8 mouse cellular contexts compared by ENCODE assay signal in genomic region chr4:155696261-155697255, GRCm38 (mm10). TPM values are rescaled to one million over a fixed set of nuclear protein-coding genes. Genes with fewer than 3 reads are reported as not detected.
DNase-seq lines count a peak whose midpoint lies in the region; ATAC-seq lines count a peak whose summit lies in the region.

No protein-coding gene starts in this region.

- H3K4me2 ChIP-seq in kidney, embryonic 15.5 days, result 0 out of 2 replicates have a peak overlapping the region, but pooled peaks have one; percentile 99
- H3K4me2 ChIP-seq in midbrain, embryonic 15.5 days, result peak overlapping the region; percentile 85

- peaks cover 13% of the 10 kb centered on the region for H3K27me3 ChIP-seq in kidney, embryonic 15.5 days
- 0 out of 2 replicates have a peak, but pooled peaks cover 2% of the 10 kb centered on the region for H3K27me3 ChIP-seq in midbrain, embryonic 15.5 days (replicated peaks)

- no peaks in the 10 kb centered on the region for H3K36me3 ChIP-seq in kidney, embryonic 15.5 days
- no peaks in the 10 kb centered on the region for H3K36me3 ChIP-seq in midbrain, embryonic 15.5 days (replicated peaks)

- ATAC-seq in kidney, embryonic 15.5 days (replicated peaks; ENCODE audit: low FRiP score), result no peak
- ATAC-seq in midbrain, embryonic 15.5 days (replicated peaks), result no peak

- no peak for DNase-seq in kidney, postnatal 4 days
- DNase-seq in Muller cell, postnatal 12 days (ENCODE audit: inconsistent ontology term), result peak; percentile 79
- DNase-seq in cerebellum, postnatal 36 days, result peak; percentile 30 to 51
- DNase-seq in frontal cortex, postnatal 10 days (ENCODE audit: low spot score in 2 of 2), result no peak
- no peak for DNase-seq in thymus, postnatal 10 days (ENCODE audit: low spot score in 2 of 2)
- no peak for DNase-seq in left cerebral cortex, postnatal 14 days (ENCODE audit: low spot score in 2 of 2)

- H3K27ac ChIP-seq in kidney, embryonic 15.5 days, result no peak overlapping the region
- no peak overlapping the region for H3K27ac ChIP-seq in midbrain, embryonic 15.5 days

- H3K9ac ChIP-seq in kidney, embryonic 15.5 days, result no peak overlapping the region
- H3K9ac ChIP-seq in midbrain, embryonic 15.5 days, result peak overlapping the region; percentile 1; the same call in 1 of the 2 replicates

- H3K4me3 ChIP-seq in kidney, embryonic 15.5 days (replicated peaks), result no peak overlapping the region
- 0 out of 2 replicates have a peak overlapping the region, but pooled peaks have one; percentile 55 for H3K4me3 ChIP-seq in midbrain, embryonic 15.5 days

- no peaks in the 10 kb centered on the region for H3K9me3 ChIP-seq in kidney, embryonic 15.5 days (replicated peaks)
- H3K9me3 ChIP-seq in midbrain, embryonic 15.5 days, result no peaks in the 10 kb centered on the region

- WGBS in kidney, embryonic 15.5 days, result 73% methylated on average over 16 of the region's 16 CpGs
- WGBS in midbrain, embryonic 15.5 days, result 78% methylated on average over 16 of the region's 16 CpGs

- intact Hi-C loops in left cerebral cortex, postnatal 14 days (cut with DNase I), result no loop called here

- H3K4me1 ChIP-seq in kidney, embryonic 15.5 days, result peaks cover 28% of the 10 kb centered on the region
- peaks cover 30% of the 10 kb centered on the region for H3K4me1 ChIP-seq in midbrain, embryonic 15.5 days

RNA-seq across cellular contexts. Expression of gene Fndc10, which starts 2.4 kb away (rescaled TPM):
- polyA plus RNA-seq in kidney, embryonic 15.5 days (2015; fragmentation: Nextera tagmentation; extraction: Ambion mirVana), result 4.9 and 5.3 TPM in 2 replicates
- polyA plus RNA-seq in midbrain, embryonic 15.5 days (2015; fragmentation: Nextera tagmentation; extraction: Ambion mirVana), result 15.7 and 17.1 TPM in 2 replicates
- total RNA-seq in left cerebral cortex, postnatal 14 days (2021), result 10 to 100 TPM; 22.8 to 26.0 TPM

RNA-seq across cellular contexts. Expression of gene Ssu72, which starts 8.0 kb away (rescaled TPM):
- polyA plus RNA-seq in kidney, embryonic 15.5 days (2015; fragmentation: Nextera tagmentation; extraction: Ambion mirVana), result 144 and 145 TPM in 2 replicates
- polyA plus RNA-seq in midbrain, embryonic 15.5 days (2015; fragmentation: Nextera tagmentation; extraction: Ambion mirVana), result 151 and 155 TPM in 2 replicates
- total RNA-seq in left cerebral cortex, postnatal 14 days (2021), result 10 to 100 TPM; 84.2 to 86.8 TPM

RNA-seq across cellular contexts. Expression of gene Mib2, which starts 27.6 kb away (rescaled TPM):
- 25.8 and 30.2 TPM in 2 replicates for polyA plus RNA-seq in kidney, embryonic 15.5 days (2015; fragmentation: Nextera tagmentation; extraction: Ambion mirVana)
- 61.0 and 62.1 TPM in 2 replicates for polyA plus RNA-seq in midbrain, embryonic 15.5 days (2015; fragmentation: Nextera tagmentation; extraction: Ambion mirVana)
- 100 to 1,000 TPM; 105 TPM for total RNA-seq in left cerebral cortex, postnatal 14 days (2021)

RNA-seq across cellular contexts. Expression of gene Tmem240, which starts 38.0 kb away (rescaled TPM):
- 0.50 and 1.0 TPM in 2 replicates for polyA plus RNA-seq in kidney, embryonic 15.5 days (2015; fragmentation: Nextera tagmentation; extraction: Ambion mirVana)
- 24.8 and 24.9 TPM in 2 replicates for polyA plus RNA-seq in midbrain, embryonic 15.5 days (2015; fragmentation: Nextera tagmentation; extraction: Ambion mirVana)
- 10 to 100 TPM; 67.0 to 70.7 TPM for total RNA-seq in left cerebral cortex, postnatal 14 days (2021)

RNA-seq across cellular contexts. Expression of gene Mmp23, which starts 43.4 kb away (rescaled TPM):
- polyA plus RNA-seq in kidney, embryonic 15.5 days (2015; fragmentation: Nextera tagmentation; extraction: Ambion mirVana), result 51.7 and 68.7 TPM in 2 replicates
- polyA plus RNA-seq in midbrain, embryonic 15.5 days (2015; fragmentation: Nextera tagmentation; extraction: Ambion mirVana), result 3.8 and 5.5 TPM in 2 replicates
- 1 to 10 TPM; 1.2 to 2.4 TPM for total RNA-seq in left cerebral cortex, postnatal 14 days (2021)

Comparison
In these comparisons a context has a peak if more than half of its experiments do, and no peak if none do; other contexts are left out.
1. DNase-seq: peak in Muller cell, postnatal 12 days (single experiment) and cerebellum, postnatal 36 days (2 of 2); none in kidney, postnatal 4 days (0 of 2), frontal cortex, postnatal 10 days (0 of 2), thymus, postnatal 10 days (0 of 2) and left cerebral cortex, postnatal 14 days (0 of 2).